Mouse (Mus musculus) kidney, postnatal 4 days (tissue): ENCODE results near the gene Slc7a4.
"Not testable (repeated sequence)": the region's sequence is repeated elsewhere in the genome, so short reads cannot be mapped to it uniquely, and the experiment has no call there.

Experiments used
- DNase-seq, 2 experiments: peaks; one replicate each; pipeline ENCODE4 v3.0.0; 2021; ENCODE audit warnings: mixed read lengths in 2 of 2

Slc7a4 gene

DNA sequence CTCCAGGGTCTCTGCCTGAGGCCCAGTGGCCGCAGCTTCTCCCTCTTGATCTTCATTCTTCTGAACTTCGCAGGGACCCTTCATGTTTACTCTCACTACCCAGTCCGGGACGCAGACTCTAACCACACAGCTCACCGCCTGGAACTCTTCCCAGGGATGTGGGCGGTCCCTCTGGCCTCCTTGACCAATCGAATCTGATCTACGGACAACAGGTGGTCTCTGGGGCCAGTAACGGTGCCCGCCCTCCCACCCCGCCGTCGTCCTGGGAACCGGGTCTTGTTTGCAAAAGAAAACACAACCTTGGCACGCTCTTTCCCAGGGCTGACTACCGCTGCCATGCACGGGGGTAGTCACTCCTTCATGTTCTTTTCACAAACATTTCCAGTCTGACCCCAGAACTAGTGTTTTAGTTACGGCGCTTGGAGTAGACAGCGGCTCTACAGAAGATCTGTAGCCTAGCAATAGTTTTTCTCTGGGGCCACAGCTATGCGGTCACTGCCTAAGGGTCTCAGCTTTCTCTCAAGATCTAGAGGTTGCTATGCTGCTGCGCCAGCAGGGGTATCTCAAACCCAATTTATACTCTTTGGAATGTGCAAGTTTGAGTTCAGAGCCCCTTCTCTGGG lies 21.8 kb downstream of the Slc7a4 start, which contains the start of gene Lrrc74b:
Gene Lrrc74b, minus strand, starts transcription at position 120 of the 623 bp plus-strand sequence.
- DNase-seq, result peak; percentile 76 to 87

DNA sequence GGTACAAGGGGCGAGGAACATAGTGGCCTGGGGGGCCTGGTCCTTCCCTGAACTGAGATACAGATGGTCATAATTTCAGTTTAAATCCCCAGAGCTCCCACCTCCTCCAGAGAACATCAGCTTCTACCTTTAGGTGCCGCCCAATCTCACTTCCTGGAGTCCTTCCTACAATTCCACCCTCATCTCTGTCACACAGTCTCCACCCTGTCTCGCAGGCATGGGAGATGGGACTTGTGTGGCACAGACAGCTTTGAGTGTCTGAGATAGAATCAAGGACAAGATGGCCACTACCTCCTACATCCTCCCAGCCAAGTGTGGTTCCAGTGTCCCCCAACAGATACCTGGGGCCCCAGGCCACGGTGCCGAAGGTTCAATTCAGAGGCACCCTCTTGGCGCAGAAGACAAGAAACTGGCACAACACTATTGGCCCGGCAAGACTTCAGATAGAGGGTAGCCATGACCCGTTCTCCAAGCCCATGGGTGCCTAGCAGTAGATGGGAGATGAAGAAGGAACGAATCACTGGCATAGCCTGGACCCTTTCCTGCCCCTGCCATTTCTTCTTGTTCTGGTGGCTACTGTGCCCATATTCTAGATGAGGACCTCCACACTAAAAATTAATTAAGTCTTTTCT lies 23.5 kb downstream of the Slc7a4 start:
- DNase-seq, result no peak

DNA sequence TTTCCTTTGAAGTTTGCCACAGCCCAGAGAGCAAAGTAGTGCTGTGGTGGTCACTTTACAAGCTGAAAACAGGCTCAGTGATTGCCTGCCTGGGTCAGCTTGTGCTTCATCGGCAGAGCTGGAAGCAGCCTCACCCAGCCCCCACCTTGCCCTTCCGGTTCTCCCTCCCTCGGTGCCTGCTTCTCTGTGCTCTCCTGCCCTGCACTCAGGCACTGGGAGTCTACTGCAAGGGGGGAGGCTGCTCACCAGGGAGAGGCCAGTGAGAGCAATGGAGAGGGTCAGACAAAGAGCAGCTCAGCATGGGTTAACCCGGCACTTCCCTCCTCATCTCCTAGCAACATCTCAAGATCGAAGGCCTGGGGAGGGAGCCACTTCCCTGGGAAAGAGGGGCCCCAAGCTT lies 24.2 kb downstream of the Slc7a4 start:
- DNase-seq, result peak; percentile 12 to 37

DNA sequence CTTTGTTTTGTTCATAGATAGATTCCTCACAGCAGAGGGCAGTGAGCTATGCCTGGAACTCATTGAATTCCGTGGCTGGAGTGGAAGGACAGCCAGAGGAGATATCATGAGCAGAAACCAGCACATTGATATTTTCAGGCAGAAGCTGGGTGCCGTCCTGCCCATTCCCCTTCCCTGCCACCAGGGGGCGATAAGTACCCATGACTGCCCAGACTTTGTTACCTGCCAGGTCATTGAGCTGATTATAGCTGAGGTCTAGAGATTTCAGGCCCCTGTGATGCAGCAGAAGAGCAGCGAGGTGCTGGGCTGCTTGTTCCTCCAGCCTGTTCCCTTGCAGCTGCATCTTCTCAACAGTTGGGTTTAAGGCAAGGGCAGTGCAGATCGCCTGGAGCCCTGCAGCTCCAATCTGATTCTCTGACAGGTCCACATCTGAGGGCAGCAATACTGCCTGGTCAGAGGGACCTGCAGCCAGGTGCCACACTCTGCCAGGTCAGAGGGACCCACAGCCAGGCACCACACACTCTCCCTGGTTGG lies 25.0 kb downstream of the Slc7a4 start:
- peak; percentile 73 to 78 for DNase-seq

DNA sequence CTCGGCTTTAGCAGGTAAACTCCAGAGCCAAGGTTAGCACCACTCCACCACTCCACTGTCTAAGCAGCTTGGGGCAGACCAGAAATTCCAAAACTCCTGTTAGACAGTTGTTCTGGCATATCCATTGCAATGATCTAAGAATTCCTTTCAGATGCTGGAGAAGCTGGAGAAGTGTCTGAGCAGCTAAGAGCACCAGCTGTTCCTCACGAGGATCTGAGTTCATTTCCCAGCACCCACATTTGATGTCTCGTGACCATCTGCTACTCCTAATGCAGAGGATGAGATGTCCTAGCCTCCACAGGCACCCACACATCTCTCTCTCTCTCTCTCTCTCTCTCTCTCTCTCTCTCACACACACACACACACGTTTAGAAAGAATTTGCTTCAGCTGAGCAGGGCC lies 26.1 kb downstream of the Slc7a4 start:
- no peak for DNase-seq

DNA sequence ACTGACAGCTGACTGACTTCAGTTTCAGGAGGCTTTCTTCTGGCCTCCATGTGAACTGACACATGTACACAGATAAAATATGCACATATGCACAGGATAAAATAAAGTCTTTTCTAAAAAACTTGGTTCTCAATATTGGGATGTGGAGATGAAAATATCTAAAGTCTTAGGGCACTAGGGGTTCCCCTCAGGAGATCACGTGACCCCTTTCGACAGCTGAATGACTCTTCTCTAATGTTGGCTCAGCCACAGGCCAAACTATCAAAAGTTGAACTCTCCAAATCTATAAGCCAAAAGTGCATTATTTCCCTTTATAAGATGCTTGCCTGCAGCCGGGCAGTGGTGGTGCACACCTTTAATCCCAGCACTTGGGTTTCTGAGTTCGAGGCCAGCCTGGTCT lies 26.8 kb downstream of the Slc7a4 start:
- no peak for DNase-seq

DNA sequence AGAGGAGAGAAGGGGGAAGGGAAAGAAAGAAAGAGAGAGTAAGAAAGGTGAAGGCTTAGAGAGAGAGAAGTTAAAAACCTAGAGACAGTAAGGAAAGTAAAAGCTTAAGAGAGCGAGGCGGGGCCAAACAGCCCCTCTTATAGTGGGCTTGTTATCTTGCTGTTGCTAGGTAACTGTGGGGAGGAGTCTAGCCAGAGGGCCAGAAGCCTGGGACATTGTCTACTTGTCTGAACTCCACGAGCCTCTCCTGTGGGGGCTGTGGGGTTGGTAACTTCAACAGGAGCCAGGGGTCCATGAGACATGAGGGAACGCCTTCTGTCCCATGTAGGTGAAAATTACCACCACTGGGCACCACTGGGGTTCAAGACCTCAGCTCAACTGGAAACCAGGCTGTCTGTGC lies 28.3 kb downstream of the Slc7a4 start:
- DNase-seq, result not testable (repeated sequence)

DNA sequence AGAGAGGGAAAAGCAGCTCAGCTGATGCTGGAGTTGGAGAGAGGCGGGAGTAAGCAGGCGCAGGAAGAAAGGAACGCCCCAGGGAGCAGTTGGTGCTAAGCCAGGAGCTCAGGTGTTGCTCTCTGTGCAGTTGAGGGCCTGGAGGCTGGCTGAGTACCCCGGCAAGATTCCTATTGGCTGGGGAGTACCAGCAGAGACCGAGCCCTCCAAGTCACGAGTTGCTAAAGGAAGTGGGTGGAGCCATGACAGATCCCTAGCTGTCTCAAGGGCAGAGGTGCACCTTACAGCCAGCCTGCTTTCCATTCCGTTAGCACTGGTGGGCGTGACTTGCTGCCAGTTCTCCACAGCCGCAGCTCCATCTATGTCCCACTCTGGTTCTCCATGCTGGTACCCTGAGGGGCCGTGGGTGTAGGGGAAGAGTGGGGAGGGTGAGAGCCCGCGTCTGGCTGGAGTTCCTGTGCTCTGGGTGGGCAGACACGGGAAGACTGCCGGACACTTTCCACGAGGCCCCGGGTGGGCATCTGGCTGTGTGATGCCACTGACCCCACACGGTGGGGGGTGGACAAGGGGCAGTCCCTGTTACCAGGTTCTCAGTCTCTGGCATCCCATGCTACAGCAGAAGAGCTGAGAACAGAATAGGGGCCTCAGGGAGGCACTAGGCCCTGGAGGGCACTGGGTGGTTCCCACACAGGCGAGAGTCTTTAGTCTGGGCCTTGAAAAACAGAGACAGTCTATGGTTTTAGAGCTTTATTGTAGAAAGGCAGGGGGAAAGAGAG lies 28.9 kb downstream of the Slc7a4 start:
- DNase-seq, result peak; percentile 57 to 75

DNA sequence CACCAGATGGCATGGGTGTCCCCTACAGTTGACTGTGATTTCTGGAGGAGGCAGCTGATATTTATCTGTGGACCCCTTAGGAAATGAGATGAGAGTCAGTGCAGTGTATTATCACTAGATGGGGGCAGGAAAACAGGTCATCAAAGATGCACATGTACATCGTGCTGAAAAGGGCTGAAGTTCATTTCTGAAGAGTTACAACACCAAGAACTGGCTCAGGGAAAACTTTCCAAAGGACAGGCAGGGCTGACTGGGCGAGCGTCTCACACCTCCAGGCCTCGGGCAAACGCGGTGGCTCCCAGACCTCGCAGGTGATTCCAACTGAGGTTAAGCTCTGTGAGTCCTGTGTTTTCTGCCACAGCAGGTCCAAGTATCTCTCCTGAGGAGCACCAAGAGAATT lies 30.2 kb downstream of the Slc7a4 start:
- no peak for DNase-seq

DNA sequence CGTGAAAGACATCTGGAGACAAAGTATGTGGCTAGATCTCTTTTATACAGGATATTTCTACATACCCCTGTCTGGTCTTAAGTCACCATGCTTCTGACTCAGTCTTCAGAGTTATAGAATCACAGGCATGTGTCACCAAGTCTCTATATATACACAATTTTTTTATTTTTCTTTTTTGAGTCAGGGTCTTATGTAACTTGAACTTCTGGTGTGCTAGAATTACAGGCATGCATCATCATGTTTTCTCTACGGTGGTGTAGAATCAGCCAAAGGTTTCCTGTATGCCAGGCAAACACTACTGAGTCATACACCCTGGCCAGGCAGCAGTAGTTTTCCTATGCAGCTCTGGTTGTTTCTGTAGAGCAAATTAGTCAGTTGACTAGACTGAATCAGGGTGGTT lies 40.4 kb downstream of the Slc7a4 start:
- no peak for DNase-seq

DNA sequence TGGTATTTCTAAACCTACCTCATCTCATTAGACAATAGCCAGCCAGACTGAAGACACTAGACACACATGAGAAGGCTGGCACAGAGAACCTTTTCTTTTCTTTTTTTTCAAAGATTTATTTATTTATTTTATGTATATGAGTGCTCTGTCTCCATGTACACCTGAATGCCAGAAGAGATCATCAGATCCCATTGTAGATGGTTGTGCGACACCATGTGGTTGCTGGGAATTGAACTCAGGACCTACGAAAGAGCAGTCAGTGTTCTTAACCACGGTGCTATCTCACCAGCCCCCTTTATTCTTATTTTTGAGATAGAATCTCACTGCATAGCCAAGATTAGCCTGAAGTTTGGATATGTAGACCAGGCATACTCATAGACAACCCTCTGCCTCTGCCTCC lies 46.4 kb downstream of the Slc7a4 start:
- DNase-seq, result no peak

DNA sequence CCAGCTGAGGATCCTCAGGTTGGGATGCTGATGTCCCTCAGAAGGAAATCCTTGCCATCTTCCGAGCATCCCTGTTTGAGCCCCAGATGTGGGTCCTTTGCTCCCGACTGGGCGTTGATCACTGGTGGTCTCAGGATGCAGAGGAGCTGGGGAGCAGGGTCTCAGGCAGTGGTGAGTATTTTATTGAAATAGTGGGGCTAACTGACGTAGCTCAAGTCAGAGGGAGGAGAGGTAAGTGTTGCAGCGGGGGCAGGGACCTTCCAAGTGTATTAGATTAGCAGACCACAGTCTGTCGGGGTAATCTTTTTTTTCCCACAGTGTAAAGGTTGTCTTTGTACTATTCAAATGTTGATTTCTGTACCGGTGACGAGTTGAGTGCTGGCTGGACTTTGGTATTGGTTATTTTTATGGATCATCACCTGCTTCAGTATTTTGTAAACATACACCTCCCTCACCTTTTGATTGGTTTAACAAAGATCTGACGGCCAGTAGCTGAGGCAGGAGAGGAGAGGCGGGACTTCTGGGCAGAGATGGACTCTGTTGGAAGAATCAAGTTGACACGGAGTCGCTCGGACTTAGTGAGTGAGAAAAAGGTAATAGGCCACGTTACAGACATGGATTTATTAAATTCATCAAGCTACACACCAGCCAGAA lies 50.2 kb downstream of the Slc7a4 start:
- no peak for DNase-seq

DNA sequence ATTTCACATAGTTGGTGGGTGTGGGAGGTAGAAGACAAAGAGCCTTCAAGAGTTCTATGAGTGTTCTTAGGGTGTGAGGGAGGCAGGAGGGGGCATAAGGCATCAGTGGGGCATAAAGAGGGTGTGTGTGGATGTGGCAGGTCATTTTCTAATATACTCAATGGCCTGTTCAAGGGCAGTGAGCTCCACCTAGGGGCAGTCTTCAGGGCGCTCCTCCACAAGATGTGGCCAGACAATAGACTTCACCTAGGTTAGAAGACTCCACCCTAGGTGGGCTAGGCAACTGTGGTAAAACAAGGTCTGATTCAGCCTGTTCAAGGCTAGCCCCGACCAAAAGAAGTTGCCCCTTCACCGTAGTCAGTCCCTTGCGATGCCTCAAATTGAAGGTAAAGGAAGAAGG lies 50.7 kb downstream of the Slc7a4 start:
- DNase-seq, result peak; percentile 49 to 65

DNA sequence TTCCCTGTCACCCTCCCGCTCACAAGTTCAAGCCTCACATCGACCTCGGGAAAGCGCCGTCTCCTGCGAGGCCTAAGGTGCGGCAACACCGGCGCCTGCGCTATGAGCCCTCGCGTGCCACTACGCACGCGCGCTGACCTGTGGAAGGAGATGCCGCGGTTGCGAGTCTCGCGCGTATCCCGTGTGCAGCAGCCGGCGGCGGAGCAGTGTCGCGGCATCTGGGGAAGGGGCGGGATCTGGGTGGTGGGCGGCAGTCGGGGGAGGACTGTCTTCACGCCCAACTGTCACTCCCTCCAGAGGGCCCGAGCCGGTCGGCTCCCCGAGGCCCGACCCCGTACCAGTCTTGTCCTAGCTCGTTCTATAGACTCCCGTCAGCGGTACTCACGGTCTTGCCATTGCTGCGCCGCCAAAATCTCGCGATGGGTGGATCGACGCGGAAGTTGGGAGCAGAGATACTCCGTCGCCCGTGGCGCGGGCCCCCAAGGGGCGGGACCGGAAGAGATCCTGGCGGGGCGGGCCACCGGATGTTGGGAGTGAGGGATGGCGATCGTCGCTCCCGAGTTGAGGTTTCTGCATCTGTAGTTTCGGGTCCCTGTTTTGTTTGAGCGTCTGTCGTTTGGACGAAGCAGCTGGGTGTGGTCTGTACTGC lies 52.2 kb downstream of the Slc7a4 start, which contains the start of gene Thap7:
Gene Thap7, minus strand, starts transcription at position 497 of the 649 bp plus-strand sequence.
- DNase-seq, result peak; percentile 97 to 99

DNA sequence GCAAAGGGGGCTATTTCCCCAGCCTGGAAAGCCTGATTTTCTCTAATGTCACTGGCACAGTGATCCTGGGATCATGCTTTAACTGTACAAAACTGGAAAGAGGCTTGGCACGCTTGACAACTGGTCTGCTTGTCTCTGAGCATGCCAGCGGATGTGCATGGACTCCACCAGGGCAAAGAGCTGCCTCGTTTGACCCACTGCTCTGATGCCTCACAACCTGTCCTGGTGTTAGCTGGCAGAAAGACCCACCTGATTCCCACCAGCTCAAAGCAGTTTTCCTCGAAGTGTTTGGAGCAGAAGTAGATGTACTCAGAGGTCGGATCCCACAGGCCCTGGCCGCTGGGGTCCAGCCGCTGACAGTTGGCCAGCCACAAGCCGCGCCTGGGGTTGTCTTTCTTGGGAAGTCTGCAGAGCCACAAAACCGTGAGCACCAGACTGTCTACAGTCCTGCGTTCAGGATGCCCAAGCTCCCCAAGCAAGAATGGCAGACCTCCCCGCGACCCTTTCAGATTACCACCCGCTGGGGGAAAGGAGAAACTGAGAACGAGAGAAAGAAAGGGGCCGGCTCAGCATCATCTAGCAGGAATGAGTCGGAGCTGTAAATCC lies 52.9 kb downstream of the Slc7a4 start:
- DNase-seq, result peak; percentile 37 to 55

DNA sequence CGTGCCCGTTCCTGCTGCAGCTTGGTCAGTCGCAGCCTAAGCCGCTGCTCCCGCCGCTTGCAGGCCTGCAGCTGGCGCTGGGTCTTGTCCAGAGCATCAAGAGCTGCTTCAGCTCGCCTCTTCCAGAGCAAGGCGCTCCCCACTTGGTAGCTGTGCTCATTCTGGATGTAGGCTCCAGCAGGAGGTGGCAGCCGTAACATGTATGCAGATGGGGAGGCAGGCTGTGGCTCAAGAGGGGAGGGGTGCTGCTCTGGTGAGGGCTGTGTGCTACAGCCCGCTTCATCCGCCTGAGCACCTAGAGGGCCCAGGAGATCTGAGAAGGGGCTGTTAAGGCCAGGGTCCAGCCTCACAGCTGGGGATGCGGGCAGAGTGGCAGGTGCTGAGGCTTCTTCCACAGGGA lies 54.7 kb downstream of the Slc7a4 start:
- DNase-seq, result no peak

DNA sequence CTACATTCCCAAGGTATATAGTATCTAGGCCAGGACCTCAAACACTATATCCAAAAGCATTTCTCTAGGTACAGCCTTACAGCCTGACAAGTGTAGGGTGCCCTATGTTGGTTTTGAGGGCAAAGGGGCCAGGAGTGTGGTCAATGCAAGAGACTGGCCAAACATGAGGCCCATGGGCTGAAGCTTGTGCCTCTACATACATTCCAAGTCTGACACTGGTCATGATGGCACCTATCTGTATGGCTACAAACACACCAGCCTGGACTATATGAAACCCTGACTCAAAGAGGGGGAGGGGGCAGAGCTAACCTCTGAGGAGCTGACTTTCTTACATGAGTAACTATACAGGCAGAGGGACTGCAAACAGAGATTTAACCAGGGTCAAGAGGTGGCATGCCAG lies 55.4 kb downstream of the Slc7a4 start:
- DNase-seq, result no peak

DNA sequence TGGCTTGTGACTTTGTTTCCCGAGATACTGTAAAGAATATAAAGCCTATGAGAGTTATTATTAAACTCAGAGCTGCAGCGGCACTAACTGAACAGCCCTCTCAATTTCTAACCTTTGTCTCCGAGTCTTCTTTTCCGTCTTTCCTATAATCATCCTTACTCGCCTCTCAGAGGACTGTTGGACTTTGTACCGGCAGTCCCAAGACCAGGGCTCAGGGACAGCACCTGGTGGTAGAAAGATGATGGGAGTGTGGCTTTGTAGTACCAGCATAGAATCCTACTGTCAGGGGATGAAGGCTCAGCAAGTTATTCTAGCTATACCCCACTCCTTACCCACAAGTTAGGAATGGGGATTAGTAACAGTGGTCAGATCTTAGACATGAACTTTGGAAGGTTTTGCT lies 56.8 kb downstream of the Slc7a4 start:
- peak in 1 of 2 experiments; percentile 47 for DNase-seq

DNA sequence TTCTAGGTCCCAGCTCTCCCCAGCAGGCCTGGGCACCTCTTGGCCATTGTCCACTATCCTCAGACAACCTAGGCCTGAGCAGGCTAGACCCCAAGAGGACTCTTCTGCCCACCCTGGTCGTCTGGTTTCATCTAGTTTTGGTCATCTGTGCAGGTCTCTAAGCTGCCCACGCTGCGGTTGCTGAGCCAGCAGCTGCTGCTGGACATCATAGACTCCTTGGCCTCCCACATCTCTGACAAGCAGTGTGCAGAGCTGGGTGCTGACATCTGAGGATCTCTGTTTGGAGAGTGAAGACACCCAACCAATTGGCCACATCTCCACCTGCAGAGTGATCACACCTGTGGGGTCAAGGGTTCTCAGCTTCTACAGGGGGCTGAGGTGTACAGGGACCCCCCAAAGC lies 57.5 kb downstream of the Slc7a4 start:
- no peak for DNase-seq

DNA sequence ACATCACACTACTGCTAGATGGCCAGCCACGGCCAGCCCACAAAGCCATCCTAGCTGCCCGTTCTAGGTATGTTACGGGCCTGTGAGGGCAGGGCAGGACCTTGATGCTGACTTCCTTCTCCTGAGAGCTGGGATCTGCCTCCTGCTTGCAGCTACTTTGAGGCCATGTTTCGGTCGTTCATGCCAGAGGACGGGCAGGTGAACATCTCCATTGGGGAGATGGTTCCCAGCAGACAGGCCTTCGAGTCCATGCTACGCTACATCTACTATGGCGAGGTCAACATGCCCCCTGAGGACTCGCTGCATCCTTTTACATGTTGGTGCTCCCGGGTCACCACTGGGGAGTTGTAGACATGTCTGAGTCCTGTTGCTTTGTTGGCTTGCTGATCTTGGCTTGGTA lies 58.9 kb downstream of the Slc7a4 start:
- no peak for DNase-seq
